Mouse (Mus musculus): ENCODE results near the gene Avpi1. TPM values are rescaled to one million over a fixed set of nuclear protein-coding genes. Genes with fewer than 3 reads are reported as not detected.
A peak's percentile ranks its signal among the peaks of the same experiment; 100 is the strongest.

The Avpi1 gene
- polyA plus RNA-seq, 1 experiment from 2014 or later, result 22.6 TPM

GRCm38 (mm10) chr19:42128052-42128740, 663 bp downstream of the Avpi1 start:
- H3K4me3 ChIP-seq (replicated peaks), result peak overlapping the region; percentile 64
- peak overlapping the region; percentile 81 for H3K9ac ChIP-seq (replicated peaks)
- WGBS, result 6% methylated on average over 23 of the region's 23 CpGs
- no peaks in the 10 kb centered on the region for H3K9me3 ChIP-seq
- peak overlapping the region; percentile 90 for H3K4me2 ChIP-seq
- peaks cover 21% of the 10 kb centered on the region for H3K36me3 ChIP-seq
- no peaks in the 10 kb centered on the region for H3K27me3 ChIP-seq
- no peak for ATAC-seq (ENCODE audit: insufficient number of reproducible peaks, insufficient read depth, low FRiP score, low TSS enrichment, low read depth)
- H3K4me1 ChIP-seq (replicated peaks), result peaks cover 21% of the 10 kb centered on the region
- H3K27ac ChIP-seq, result peak overlapping the region; percentile 92

DNA sequence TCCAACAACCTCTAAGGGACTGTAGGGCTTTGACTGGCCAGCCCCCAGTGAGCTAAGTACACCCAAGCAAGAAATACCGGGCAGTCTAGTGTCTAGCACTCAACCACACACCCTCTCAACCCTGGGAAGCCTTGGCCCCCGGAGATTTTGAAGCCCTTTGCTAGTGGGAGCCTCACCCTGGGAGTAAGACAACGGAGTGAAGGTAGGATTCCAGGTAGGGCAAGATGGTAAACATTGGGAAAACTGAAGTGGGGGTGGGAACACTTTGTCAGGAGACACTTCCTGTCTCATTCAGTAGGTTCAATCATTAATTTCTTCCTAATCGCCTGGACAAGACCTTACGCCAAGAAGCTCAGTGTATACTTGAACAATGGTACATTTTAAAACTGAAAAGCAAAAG, 1.8 kb downstream of the Avpi1 start:
- Histone ChIP-seq H3K9me3 (no peaks in the 10 kb centered on the region), H3K4me3 (replicated peaks) (no peak overlapping the region), H3K27me3 (no peaks in the 10 kb centered on the region), H3K36me3 (peaks cover 33% of the 10 kb centered on the region), H3K27ac (no peak overlapping the region), H3K4me2 (no peak overlapping the region), H3K9ac (replicated peaks) (no peak overlapping the region), H3K4me1 (replicated peaks) (peaks cover 21% of the 10 kb centered on the region)
- 90% methylated on average over 5 of the region's 5 CpGs for WGBS
- ATAC-seq (ENCODE audit: insufficient number of reproducible peaks, insufficient read depth, low FRiP score, low TSS enrichment, low read depth), result no peak

DNA sequence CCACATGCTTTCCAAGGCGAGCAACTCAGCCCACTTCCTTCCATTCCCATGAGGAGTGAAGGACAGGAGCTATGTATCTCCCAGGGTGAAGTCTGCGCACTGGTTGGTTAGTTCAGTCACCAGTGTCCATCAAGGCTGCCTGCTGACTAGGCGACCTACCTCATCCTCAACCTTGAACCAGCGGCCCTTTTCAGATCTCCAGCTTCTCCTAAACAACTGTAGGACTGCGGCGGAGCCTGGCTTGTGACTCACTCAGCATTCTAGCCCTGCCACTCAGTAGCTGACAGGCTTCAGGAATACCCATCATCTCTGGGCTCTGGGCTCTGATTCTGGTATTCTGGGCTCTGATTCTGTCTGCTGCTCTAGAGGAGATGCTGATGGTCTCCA, 2.6 kb downstream of the Avpi1 start:
- Histone ChIP-seq H3K27ac (no peak overlapping the region), H3K4me3 (replicated peaks) (no peak overlapping the region), H3K27me3 (no peaks in the 10 kb centered on the region), H3K4me2 (no peak overlapping the region), H3K9me3 (no peaks in the 10 kb centered on the region), H3K4me1 (replicated peaks) (peaks cover 21% of the 10 kb centered on the region), H3K9ac (replicated peaks) (no peak overlapping the region), H3K36me3 (peaks cover 40% of the 10 kb centered on the region)
- WGBS, result 87% methylated on average over 6 of the region's 6 CpGs
- no peak for ATAC-seq (ENCODE audit: insufficient number of reproducible peaks, insufficient read depth, low FRiP score, low TSS enrichment, low read depth)

GRCm38 (mm10) chr19:42125501-42126218, 3.2 kb downstream of the Avpi1 start:
- Histone ChIP-seq H3K4me2 (no peak overlapping the region), H3K36me3 (peaks cover 45% of the 10 kb centered on the region), H3K27me3 (no peaks in the 10 kb centered on the region), H3K27ac (no peak overlapping the region), H3K4me1 (replicated peaks) (peaks cover 21% of the 10 kb centered on the region), H3K4me3 (replicated peaks) (no peak overlapping the region), H3K9ac (replicated peaks) (no peak overlapping the region), H3K9me3 (no peaks in the 10 kb centered on the region)
- WGBS, result 89% methylated on average over 11 of the region's 11 CpGs
- no peak for ATAC-seq (ENCODE audit: insufficient number of reproducible peaks, insufficient read depth, low FRiP score, low TSS enrichment, low read depth)

DNA sequence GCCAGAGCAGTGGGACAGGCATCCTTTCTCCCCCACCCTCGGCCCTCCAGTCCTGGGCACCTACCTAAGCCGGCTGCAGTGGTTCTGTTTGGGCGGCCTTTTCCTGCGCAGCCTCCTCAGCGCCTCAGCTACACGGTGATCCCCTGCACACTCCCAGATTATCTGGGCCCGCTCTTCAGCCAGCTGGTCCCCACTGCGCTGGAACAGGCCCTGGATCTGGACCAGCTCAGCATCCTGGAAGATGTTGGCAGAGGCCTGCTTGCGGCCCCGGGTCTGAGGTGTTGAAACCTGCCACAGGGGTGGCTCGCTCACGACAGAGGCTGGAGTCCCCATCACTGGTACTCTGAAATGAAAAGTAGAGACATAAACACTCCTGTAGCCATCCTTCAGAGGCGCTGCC, 4.2 kb downstream of the Avpi1 start:
- Histone ChIP-seq H3K9ac (replicated peaks) (no peak overlapping the region), H3K27me3 (no peaks in the 10 kb centered on the region), H3K4me3 (replicated peaks) (no peak overlapping the region), H3K9me3 (no peaks in the 10 kb centered on the region), H3K4me2 (no peak overlapping the region), H3K36me3 (peaks cover 55% of the 10 kb centered on the region), H3K27ac (no peak overlapping the region), H3K4me1 (replicated peaks) (peaks cover 14% of the 10 kb centered on the region)
- WGBS, result 87% methylated on average over 13 of the region's 13 CpGs
- no peak for ATAC-seq (ENCODE audit: insufficient number of reproducible peaks, insufficient read depth, low FRiP score, low TSS enrichment, low read depth)

DNA sequence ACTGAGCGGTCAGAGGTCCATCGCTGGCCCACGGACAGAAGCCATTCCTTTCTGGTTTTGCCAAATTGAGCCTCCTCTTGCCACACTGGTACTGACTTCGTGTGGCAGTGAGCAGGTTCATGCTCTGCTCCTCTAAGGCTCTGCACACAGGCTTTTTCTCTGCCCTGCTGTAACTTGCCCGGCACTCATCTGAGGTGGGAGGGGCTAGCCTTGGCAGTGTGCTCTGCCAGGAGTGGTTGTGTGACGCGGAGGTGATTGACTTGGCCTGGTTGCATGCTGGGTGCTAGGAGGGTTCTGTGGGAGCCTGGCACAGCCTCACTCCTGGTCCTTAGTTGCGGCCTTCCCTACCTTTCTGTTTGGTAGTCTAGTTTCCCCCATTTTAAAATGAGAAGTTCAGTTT, 8.4 kb downstream of the Avpi1 start:
- H3K27ac ChIP-seq, result no peak overlapping the region
- no peaks in the 10 kb centered on the region for H3K9me3 ChIP-seq
- peaks cover 94% of the 10 kb centered on the region for H3K36me3 ChIP-seq
- no peak overlapping the region for H3K9ac ChIP-seq (replicated peaks)
- H3K4me2 ChIP-seq, result no peak overlapping the region
- no peak for ATAC-seq (ENCODE audit: insufficient number of reproducible peaks, insufficient read depth, low FRiP score, low TSS enrichment, low read depth)
- no peak overlapping the region for H3K4me3 ChIP-seq (replicated peaks)
- H3K4me1 ChIP-seq (replicated peaks), result no peaks in the 10 kb centered on the region
- WGBS, result 88% methylated on average over 8 of the region's 8 CpGs
- H3K27me3 ChIP-seq, result no peaks in the 10 kb centered on the region

DNA sequence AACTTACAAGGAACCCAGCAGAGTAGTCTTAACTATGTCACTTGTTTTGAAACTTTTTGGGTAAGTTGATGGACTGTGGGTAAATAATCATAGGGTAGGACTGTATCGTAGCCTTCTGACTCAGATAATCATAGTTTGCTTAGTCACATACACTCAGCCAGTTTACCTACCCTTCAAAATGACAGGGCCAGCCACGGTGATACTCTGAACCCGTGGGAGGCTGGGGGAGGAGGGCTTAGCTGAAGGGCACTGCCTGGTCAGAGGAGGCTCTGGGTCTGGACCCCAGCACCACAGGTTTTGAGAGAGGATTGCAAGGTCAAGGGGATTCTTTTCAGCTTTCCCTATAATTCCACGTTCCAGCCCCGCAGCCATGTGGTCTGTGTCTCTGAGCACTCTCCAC, 10.3 kb downstream of the Avpi1 start:
- peaks cover 93% of the 10 kb centered on the region for H3K36me3 ChIP-seq

GRCm38 (mm10) chr19:42118142-42118541, 10.7 kb downstream of the Avpi1 start:
- Histone ChIP-seq H3K9me3 (no peaks in the 10 kb centered on the region), H3K36me3 (peaks cover 93% of the 10 kb centered on the region), H3K27ac (no peak overlapping the region), H3K4me3 (replicated peaks) (no peak overlapping the region), H3K4me1 (replicated peaks) (no peaks in the 10 kb centered on the region), H3K9ac (replicated peaks) (no peak overlapping the region), H3K27me3 (no peaks in the 10 kb centered on the region), H3K4me2 (no peak overlapping the region)
- WGBS, result 93% methylated on average over 9 of the region's 9 CpGs
- ATAC-seq (ENCODE audit: insufficient number of reproducible peaks, insufficient read depth, low FRiP score, low TSS enrichment, low read depth), result no peak

More for the DNA sequence above, 10.3 kb downstream of the Avpi1 start:
- H3K4me2 ChIP-seq, result no peak overlapping the region
- no peaks in the 10 kb centered on the region for H3K4me1 ChIP-seq (replicated peaks)
- no peaks in the 10 kb centered on the region for H3K9me3 ChIP-seq
- H3K4me3 ChIP-seq (replicated peaks), result no peak overlapping the region
- no peaks in the 10 kb centered on the region for H3K27me3 ChIP-seq
- no peak overlapping the region for H3K9ac ChIP-seq (replicated peaks)
- H3K27ac ChIP-seq, result no peak overlapping the region
- no peak for ATAC-seq (ENCODE audit: insufficient number of reproducible peaks, insufficient read depth, low FRiP score, low TSS enrichment, low read depth)
- WGBS, result 83% methylated on average over 5 of the region's 5 CpGs

DNA sequence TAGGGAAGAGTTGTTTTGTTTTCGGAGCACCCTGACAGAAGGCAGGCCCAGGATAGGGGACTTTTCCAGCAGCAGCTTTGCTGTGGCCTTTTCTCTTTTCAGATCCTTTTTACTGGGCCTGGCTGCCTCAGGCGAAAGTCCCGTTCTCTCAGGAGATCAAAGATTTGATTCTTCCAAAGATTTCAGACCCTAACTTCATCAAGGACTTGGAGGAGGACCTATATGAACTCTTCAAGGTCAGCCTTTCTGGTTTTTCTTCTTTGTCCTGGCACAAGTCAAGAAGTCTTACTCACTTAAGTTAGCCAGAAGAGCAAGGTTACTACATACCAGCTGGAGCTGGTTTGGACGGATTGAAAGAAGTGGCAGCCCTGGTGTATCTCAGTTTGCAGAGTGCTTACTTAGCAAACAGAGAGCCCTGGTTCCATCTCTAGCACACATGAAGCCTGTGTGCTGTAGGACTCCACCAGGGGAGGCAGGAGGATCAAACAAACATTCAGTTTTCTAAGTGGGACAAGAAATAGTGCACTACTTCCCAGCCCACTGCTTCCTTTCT, 13.0 kb downstream of the Avpi1 start:
- Histone ChIP-seq H3K27me3 (no peaks in the 10 kb centered on the region), H3K4me2 (no peak overlapping the region), H3K27ac (no peak overlapping the region), H3K9me3 (no peaks in the 10 kb centered on the region), H3K4me1 (replicated peaks) (no peaks in the 10 kb centered on the region), H3K4me3 (replicated peaks) (no peak overlapping the region), H3K36me3 (peaks cover 75% of the 10 kb centered on the region), H3K9ac (replicated peaks) (no peak overlapping the region)
- 83% methylated on average over 4 of the region's 4 CpGs for WGBS
- no peak for ATAC-seq (ENCODE audit: insufficient number of reproducible peaks, insufficient read depth, low FRiP score, low TSS enrichment, low read depth)

DNA sequence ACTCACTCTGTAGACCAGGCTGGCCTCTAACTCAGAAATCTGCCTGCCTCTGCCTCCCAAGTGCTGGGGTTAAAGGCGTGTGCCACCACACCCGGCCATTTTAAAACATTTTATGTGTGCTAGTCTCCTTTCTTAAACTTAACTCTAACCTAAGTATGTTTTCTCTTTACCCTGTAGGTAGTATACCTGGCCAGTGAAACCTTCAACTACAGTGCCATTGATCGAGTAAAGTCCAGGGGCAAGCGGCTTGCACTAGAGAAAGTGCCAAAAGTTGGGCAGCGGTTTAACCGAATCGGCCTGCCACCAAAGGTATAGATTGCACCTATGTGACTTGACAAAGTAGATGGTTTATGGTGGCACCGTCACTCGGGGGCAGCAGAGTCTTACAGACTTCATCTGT, 24.2 kb downstream of the Avpi1 start:
- Histone ChIP-seq H3K9ac (replicated peaks) (no peak overlapping the region), H3K27me3 (no peaks in the 10 kb centered on the region), H3K27ac (no peak overlapping the region), H3K9me3 (no peaks in the 10 kb centered on the region), H3K4me3 (replicated peaks) (no peak overlapping the region), H3K4me1 (replicated peaks) (no peaks in the 10 kb centered on the region), H3K36me3 (peaks cover 66% of the 10 kb centered on the region), H3K4me2 (no peak overlapping the region)
- WGBS, result 91% methylated on average over 9 of the region's 9 CpGs
- ATAC-seq (ENCODE audit: insufficient number of reproducible peaks, insufficient read depth, low FRiP score, low TSS enrichment, low read depth), result no peak

GRCm38 (mm10) chr19:42099406-42099805, 29.5 kb downstream of the Avpi1 start:
- Histone ChIP-seq H3K27me3 (no peaks in the 10 kb centered on the region), H3K9me3 (no peaks in the 10 kb centered on the region), H3K27ac (no peak overlapping the region), H3K4me1 (replicated peaks) (no peaks in the 10 kb centered on the region), H3K4me2 (no peak overlapping the region), H3K9ac (replicated peaks) (no peak overlapping the region), H3K36me3 (peaks cover 52% of the 10 kb centered on the region), H3K4me3 (replicated peaks) (no peak overlapping the region)
- 80% methylated on average over 3 of the region's 3 CpGs for WGBS
- ATAC-seq (ENCODE audit: insufficient number of reproducible peaks, insufficient read depth, low FRiP score, low TSS enrichment, low read depth), result no peak
